Mouse (Mus musculus): ENCODE measurements at regions not wholly inside any gene's neighbourhood (a gene's known extent, or its start where the extent isn't known, plus 50 kb on each side); places are given as distances from the start of the nearest gene placed in this dataset.

GRCm38 (mm10) chr4:48725660-48726348 lies 62.5 kb downstream of the Cavin4 start:
- peak; percentile 69 for DNase-seq (ENCODE audit: low spot score)

GRCm38 (mm10) chr4:48726349-48726835 lies 63.1 kb downstream of the Cavin4 start:
- DNase-seq (ENCODE audit: low spot score): no peak

GRCm38 (mm10) chr4:48734854-48735564 lies 71.7 kb downstream of the Cavin4 start:
- peak; percentile 6 for DNase-seq (ENCODE audit: low spot score)

- no peak for DNase-seq (ENCODE audit: low spot score)
Measured at GRCm38 (mm10) chr4:48746237-48746636, 82.9 kb downstream of the Cavin4 start.

GRCm38 (mm10) chr4:48749566-48749965 lies 86.3 kb downstream of the Cavin4 start:
- no peak for DNase-seq (ENCODE audit: low spot score)

- no peak for DNase-seq (ENCODE audit: low spot score)
Measured at GRCm38 (mm10) chr4:48750087-48750486, 86.8 kb downstream of the Cavin4 start.

- DNase-seq (ENCODE audit: low spot score): no peak
Measured at GRCm38 (mm10) chr4:48754466-48755171, 91.3 kb downstream of the Cavin4 start.

GRCm38 (mm10) chr4:48760625-48761024 lies 97.3 kb downstream of the Cavin4 start:
- no peak for DNase-seq (ENCODE audit: low spot score)

- DNase-seq (ENCODE audit: low spot score): no peak
Measured at GRCm38 (mm10) chr4:48766458-48766857, 103.1 kb downstream of the Cavin4 start.

- no peak for DNase-seq (ENCODE audit: low spot score)
Measured at GRCm38 (mm10) chr4:48770403-48770953, 107.2 kb downstream of the Cavin4 start.

GRCm38 (mm10) chr4:48770954-48771665 lies 107.8 kb downstream of the Cavin4 start:
- peak; percentile 79 for DNase-seq (ENCODE audit: low spot score)

GRCm38 (mm10) chr4:48771836-48772235 lies 108.5 kb downstream of the Cavin4 start:
- DNase-seq (ENCODE audit: low spot score): no peak

GRCm38 (mm10) chr4:48779202-48779905 lies 116.0 kb downstream of the Cavin4 start:
- DNase-seq (ENCODE audit: low spot score): peak; percentile 94

- peak; percentile 47 for DNase-seq (ENCODE audit: low spot score)
Measured at GRCm38 (mm10) chr4:48779955-48780354, 116.6 kb downstream of the Cavin4 start.

GRCm38 (mm10) chr4:48781099-48781498 lies 117.8 kb downstream of the Cavin4 start:
- DNase-seq (ENCODE audit: low spot score): no peak

- DNase-seq (ENCODE audit: low spot score): peak; percentile 84
Measured at GRCm38 (mm10) chr4:48782686-48783085, 119.4 kb downstream of the Cavin4 start.

GRCm38 (mm10) chr4:48791096-48791495 lies 127.8 kb downstream of the Cavin4 start:
- DNase-seq (ENCODE audit: low spot score): no peak

GRCm38 (mm10) chr4:48803777-48804176 lies 140.5 kb downstream of the Cavin4 start:
- no peak for DNase-seq (ENCODE audit: low spot score)

- no peak for DNase-seq (ENCODE audit: low spot score)
Measured at GRCm38 (mm10) chr4:48808571-48808970, 145.3 kb downstream of the Cavin4 start.

GRCm38 (mm10) chr4:48833718-48834117 lies 170.4 kb downstream of the Cavin4 start:
- no peak for DNase-seq (ENCODE audit: low spot score)

GRCm38 (mm10) chr4:48842777-48843214 lies 179.5 kb downstream of the Cavin4 start:
- DNase-seq (ENCODE audit: low spot score): peak; percentile 13
